Mouse (Mus musculus): Measurements from ENCODE around the gene Gtf2f2.

- TF ChIP-seq CTCF (IDR thresholded peaks at IDR 0.05; ENCODE audit: control insufficient read depth, insufficient read depth, low read length) (no peak), POLR2A (IDR thresholded peaks at IDR 0.05; ENCODE audit: borderline replicate concordance, control insufficient read depth, low read depth, low read length) (no peak)
These were observed 158.6 kb downstream of the Gtf2f2 start for GRCm38 (mm10) chr14:75852016-75852415.
